Mouse (Mus musculus): Measurements from ENCODE around the gene Vmn1r214. TPM values are rescaled to one million over a fixed set of nuclear protein-coding genes. Genes with fewer than 3 reads are reported as not detected.

Gene Vmn1r214
- polyA plus RNA-seq (2017; shearing (Covaris generic)): under 1 TPM in 1 of 2 experiments, not detected in 1; 0.25 TPM

GRCm38 (mm10) chr13:23030118-23030517 lies at the start of gene Vmn1r214:
Vmn1r214 (plus strand) TSS chr13:23030418.

DNA sequence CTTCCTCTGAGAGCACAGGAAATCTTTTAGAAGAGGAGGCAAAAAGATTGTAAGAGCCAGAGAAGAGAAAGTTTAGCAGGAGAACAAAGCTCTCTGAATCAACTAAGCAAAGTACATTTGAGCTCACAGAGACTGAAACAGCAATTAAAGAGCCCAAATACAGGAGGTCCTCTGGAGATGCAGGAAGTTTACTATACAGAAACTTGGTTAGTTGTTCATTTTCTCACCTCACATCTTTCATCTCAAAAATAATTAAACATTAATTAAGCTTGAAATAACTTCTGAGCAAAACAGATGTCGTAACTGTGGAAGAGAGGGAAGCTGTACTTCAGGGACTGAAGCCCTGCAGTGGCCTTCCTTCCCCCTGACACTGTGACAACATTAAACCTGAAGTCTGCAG lies 22.9 kb upstream of the Vmn1r214 start, which contains the start of gene Vmn1r213:
TSS of gene Vmn1r213 (plus strand) at position 301 of the 400 bp plus-strand sequence.

DNA sequence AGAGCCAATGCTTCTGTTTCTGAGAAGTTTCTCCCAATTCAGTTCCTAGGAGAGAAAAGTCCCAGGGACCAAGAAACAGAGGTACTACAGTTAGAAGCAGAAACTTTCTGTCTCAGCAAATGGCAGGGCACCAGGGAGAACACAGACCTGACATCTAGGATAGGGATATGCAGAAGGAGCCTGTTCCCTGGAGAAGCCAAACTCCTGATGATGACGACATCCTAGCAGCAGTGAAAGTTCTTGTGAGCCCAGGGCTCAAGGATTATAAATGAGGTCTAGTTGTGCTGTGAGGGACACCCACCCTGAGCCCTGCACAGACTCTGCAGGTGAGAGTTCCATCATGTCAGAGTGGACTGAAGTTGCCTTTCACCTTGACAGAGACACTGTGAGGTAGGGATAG lies 37.5 kb downstream of the Vmn1r214 start, which contains the start of gene Vmn1r215:
TSS of gene Vmn1r215 (plus strand) at position 301 of the 400 bp plus-strand sequence.

Other genes starting within 250 kb of the Vmn1r214 start
- under 1 TPM in 1 of 2 experiments, not detected in 1; 0.26 TPM for gene Vmn1r209, start 220.7 kb upstream of the Vmn1r214 start, polyA plus RNA-seq (2017; shearing (Covaris generic))
- gene Vmn1r210, start 199.1 kb upstream of the Vmn1r214 start, polyA plus RNA-seq (2017; shearing (Covaris generic)): not detected
- gene Vmn1r211, start 172.9 kb upstream of the Vmn1r214 start, polyA plus RNA-seq (2017; shearing (Covaris generic)): under 1 TPM in 1 of 2 experiments, not detected in 1; 0.28 TPM
- gene Vmn1r212, start 146.2 kb upstream of the Vmn1r214 start, polyA plus RNA-seq (2017; shearing (Covaris generic)): not detected
- gene Vmn1r213, start 22.8 kb upstream of the Vmn1r214 start, polyA plus RNA-seq (2017; shearing (Covaris generic)): under 1 TPM in 1 of 2 experiments, not detected in 1; 0.11 TPM
- not detected for gene Vmn1r215, start 37.6 kb downstream of the Vmn1r214 start, polyA plus RNA-seq (2017; shearing (Covaris generic))
- not detected for gene Vmn1r217, start 87.8 kb downstream of the Vmn1r214 start, polyA plus RNA-seq (2017; shearing (Covaris generic))
- gene Vmn1r218, start 102.7 kb downstream of the Vmn1r214 start, polyA plus RNA-seq (2017; shearing (Covaris generic)): under 1 TPM in 1 of 2 experiments, not detected in 1; 0.05 TPM
- gene Vmn1r219, start 128.9 kb downstream of the Vmn1r214 start, polyA plus RNA-seq (2017; shearing (Covaris generic)): not detected
- gene Vmn1r220, start 157.6 kb downstream of the Vmn1r214 start, polyA plus RNA-seq (2017; shearing (Covaris generic)): under 1 TPM in 1 of 2 experiments, not detected in 1; 0.23 TPM
- gene Vmn1r221, start 183.7 kb downstream of the Vmn1r214 start, polyA plus RNA-seq (2017; shearing (Covaris generic)): under 1 TPM in 1 of 2 experiments, not detected in 1; 0.21 TPM
- gene Vmn1r222, start 205.5 kb downstream of the Vmn1r214 start, polyA plus RNA-seq (2017; shearing (Covaris generic)): not detected
- not detected for gene Vmn1r223, start 216.7 kb downstream of the Vmn1r214 start, polyA plus RNA-seq (2017; shearing (Covaris generic))